Mouse (Mus musculus) liver, embryonic 12.5 days (tissue): ENCODE results near the gene Bclaf3. TPM values are rescaled to one million over a fixed set of nuclear protein-coding genes. Genes with fewer than 3 reads are reported as not detected.
"Not testable (repeated sequence)": the region's sequence is repeated elsewhere in the genome, so short reads cannot be mapped to it uniquely, and the experiment has no call there.

Experiments used
- ATAC-seq: fragments of 200-750 bp; cut with Nextera tagmentation; 2 replicates; pipeline ENCODE4 v1.8.0; 2017; ENCODE audit warnings: moderate number of reproducible peaks, mild to moderate bottlenecking, moderate library complexity
- H3K27ac ChIP-seq: fragments of 300-500 bp; sonication (generic); 2 replicates; pipeline ENCODE4 v1.5.1; 2016; ENCODE audit warnings: mild to moderate bottlenecking
- H3K27me3 ChIP-seq: fragments of 300-500 bp; sonication (generic); replicated peaks from 2 replicates; pipeline ENCODE4 v1.6.1; 2016; ENCODE audit warnings: mild to moderate bottlenecking, moderate library complexity
- H3K36me3 ChIP-seq: fragments of 300-500 bp; sonication (generic); 2 replicates; pipeline ENCODE4 v1.6.1; 2016; ENCODE audit warnings: mild to moderate bottlenecking, moderate library complexity
- H3K4me1 ChIP-seq: fragments of 300-500 bp; sonication (generic); 2 replicates; pipeline ENCODE4 v1.6.1; 2016
- H3K4me2 ChIP-seq: fragments of 300-500 bp; sonication (generic); 2 replicates; pipeline ENCODE4 v1.6.1; 2016; ENCODE audit warnings: mild to moderate bottlenecking, moderate library complexity
- H3K4me3 ChIP-seq: fragments of 300-500 bp; sonication (generic); 2 replicates; pipeline ENCODE4 v1.5.1; 2016; ENCODE audit warnings: mild to moderate bottlenecking, moderate library complexity
- H3K9ac ChIP-seq: fragments of 300-500 bp; sonication (generic); 2 replicates; pipeline ENCODE4 v1.6.1; 2016; ENCODE audit warnings: mild to moderate bottlenecking, moderate library complexity
- H3K9me3 ChIP-seq: fragments of 300-500 bp; sonication (generic); replicated peaks from 2 replicates; pipeline ENCODE4 v1.6.1; 2016; ENCODE audit warnings: mild to moderate bottlenecking, moderate library complexity
- WGBS: fragments of 180-500 bp; shearing (Covaris S2); methylation state at CpG from one replicate; pipeline ENCODE4 v1.1.7; 2016; ENCODE audit not compliant: insufficient replicate concordance; 5-methylcytosine and 5-hydroxymethylcytosine counted together
- polyA plus RNA-seq: library from polyadenylated mRNA; unstranded; fragments of >200 nt; fragmentation: Nextera tagmentation; extraction: Ambion mirVana; gene quantifications from 2 replicates; pipeline ENCODE4 v1.2.1, GENCODE M21; 2016

Bclaf3 gene
- polyA plus RNA-seq, result 12.4 and 13.3 TPM in 2 replicates

DNA sequence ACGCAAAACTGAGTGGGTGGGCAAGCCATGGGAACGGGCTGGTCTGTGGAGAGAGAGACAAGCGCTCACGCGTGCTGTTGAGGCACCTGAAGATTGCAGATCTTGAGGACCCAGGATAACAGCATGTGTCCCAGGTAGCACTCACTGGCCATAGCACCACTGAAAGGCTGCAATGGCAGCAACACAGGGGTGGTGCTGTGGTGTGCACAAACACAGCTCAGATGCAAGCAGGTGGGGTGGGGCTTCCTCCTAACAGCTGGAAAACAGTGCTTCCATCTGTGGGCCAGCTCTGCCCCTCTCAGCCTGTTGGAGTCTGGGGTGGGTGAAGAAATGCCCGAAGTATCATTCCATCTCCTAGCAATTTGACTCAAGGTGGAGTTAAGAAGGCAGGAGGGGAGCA lies at the start of gene Bclaf3:
Gene Bclaf3 (plus strand): TSS at position 301 of the 400 bp plus-strand sequence.
- Histone ChIP-seq H3K36me3 (no peaks in the 10 kb centered on the region), H3K27ac (no peak within 1 kb of the TSS), H3K4me3 (no peak within 1 kb of the TSS), H3K27me3 (peaks cover 4% of the 10 kb centered on the region), H3K9ac (no peak within 1 kb of the TSS), H3K9me3 (no peaks in the 10 kb centered on the region), H3K4me1 (no peaks in the 10 kb centered on the region), H3K4me2 (no peak within 1 kb of the TSS)
- 66% methylated on average over 6 of the region's 6 CpGs for WGBS
- no peak for ATAC-seq

DNA sequence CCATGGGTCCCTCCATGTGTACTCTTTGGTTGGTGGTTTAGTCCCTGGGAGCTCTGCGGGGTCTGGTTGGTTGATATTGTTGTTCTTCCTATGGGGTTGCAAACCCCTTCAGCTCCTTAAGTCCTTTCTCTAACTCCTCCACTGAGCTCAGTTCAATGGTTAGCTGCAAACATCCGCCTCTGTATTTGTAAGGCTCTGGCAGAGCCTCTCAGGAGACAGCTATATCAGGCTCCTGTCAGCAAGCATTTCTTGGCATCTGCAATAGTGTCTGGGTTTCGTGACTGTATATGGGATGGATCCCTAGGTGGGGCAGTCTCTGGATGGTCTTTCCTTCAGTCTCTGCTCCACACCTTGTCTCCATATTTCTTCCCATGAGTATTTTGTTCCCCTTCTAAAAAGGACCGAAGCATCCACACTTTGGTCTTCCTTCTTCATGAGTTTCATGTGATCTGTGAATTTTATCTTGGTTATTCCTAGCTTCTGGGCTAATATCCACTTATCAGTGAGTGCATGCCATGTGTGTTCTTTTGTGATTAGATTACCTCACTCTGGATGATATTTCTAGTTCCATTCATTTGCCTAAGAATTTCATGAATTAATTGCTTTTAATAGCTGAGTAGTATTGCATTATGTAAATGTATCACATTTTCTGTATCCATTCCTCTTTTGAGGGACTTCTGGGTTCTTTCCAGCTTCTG lies 48.1 kb upstream of the Bclaf3 start:
- not testable (repeated sequence) for H3K9ac ChIP-seq, H3K9me3 ChIP-seq, H3K4me3 ChIP-seq, H3K36me3 ChIP-seq
- ATAC-seq, result peak; percentile 84
- H3K27me3 ChIP-seq, result peaks cover 11% of the 10 kb centered on the region
- H3K4me1 ChIP-seq, result peaks cover 15% of the 10 kb centered on the region
- H3K27ac ChIP-seq, result peak overlapping the region; percentile 71
- H3K4me2 ChIP-seq, result peak overlapping the region; percentile 46
- WGBS, result 47% methylated on average over 4 of the region's 4 CpGs

DNA sequence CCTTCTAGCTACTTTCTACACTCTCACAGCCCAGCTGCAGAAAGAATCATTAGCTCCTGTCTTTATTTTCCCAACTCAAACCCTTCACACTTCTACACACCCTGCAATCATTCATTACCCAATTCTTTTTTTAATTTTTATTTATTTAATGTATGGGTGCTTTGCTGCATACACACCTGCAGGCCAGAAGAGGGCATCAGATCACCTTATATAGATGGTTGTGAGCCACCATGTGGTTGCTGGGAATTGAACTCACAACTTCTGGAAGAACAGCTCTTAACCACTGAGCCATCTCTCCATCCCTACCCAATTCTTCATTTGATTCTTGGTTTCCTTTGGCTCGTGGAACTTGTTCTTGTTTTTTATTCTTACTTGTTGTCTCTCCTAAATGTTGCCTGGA lies 42.2 kb upstream of the Bclaf3 start:
- WGBS, result 46% methylated on average over 1 of the region's 1 CpGs
- no peak overlapping the region for H3K9ac ChIP-seq
- H3K36me3 ChIP-seq, result no peaks in the 10 kb centered on the region
- no peaks in the 10 kb centered on the region for H3K4me1 ChIP-seq
- H3K4me2 ChIP-seq, result no peak overlapping the region
- ATAC-seq, result no peak
- no peak overlapping the region for H3K4me3 ChIP-seq
- H3K9me3 ChIP-seq, result no peaks in the 10 kb centered on the region
- H3K27me3 ChIP-seq, result peaks cover 14% of the 10 kb centered on the region
- no peak overlapping the region for H3K27ac ChIP-seq

DNA sequence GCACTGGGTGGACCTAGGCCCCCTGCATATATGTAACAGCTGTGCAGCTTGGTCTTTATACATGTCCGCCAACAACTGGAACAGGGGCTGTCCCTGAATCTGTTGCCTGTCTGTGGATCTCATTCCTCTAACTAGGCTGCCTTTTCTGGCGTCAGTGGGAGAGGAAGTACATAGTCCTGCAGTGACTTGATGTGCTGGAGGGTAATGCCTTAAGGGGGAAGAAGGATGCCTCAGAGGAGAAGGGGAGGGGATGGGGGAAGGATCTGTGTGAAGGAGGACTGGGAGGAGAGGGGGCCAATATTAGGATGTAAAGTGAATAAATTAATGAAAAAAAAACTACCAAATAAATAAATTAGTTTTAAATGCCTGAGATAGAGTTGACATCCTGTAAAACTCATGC lies 23.3 kb upstream of the Bclaf3 start:
- 49% methylated on average over 2 of the region's 2 CpGs for WGBS
- no peaks in the 10 kb centered on the region for H3K36me3 ChIP-seq
- no peak for ATAC-seq
- no peak overlapping the region for H3K4me3 ChIP-seq
- no peaks in the 10 kb centered on the region for H3K27me3 ChIP-seq
- no peak overlapping the region for H3K9ac ChIP-seq
- H3K27ac ChIP-seq, result no peak overlapping the region
- H3K4me2 ChIP-seq, result no peak overlapping the region
- H3K4me1 ChIP-seq, result no peaks in the 10 kb centered on the region
- H3K9me3 ChIP-seq, result no peaks in the 10 kb centered on the region

DNA sequence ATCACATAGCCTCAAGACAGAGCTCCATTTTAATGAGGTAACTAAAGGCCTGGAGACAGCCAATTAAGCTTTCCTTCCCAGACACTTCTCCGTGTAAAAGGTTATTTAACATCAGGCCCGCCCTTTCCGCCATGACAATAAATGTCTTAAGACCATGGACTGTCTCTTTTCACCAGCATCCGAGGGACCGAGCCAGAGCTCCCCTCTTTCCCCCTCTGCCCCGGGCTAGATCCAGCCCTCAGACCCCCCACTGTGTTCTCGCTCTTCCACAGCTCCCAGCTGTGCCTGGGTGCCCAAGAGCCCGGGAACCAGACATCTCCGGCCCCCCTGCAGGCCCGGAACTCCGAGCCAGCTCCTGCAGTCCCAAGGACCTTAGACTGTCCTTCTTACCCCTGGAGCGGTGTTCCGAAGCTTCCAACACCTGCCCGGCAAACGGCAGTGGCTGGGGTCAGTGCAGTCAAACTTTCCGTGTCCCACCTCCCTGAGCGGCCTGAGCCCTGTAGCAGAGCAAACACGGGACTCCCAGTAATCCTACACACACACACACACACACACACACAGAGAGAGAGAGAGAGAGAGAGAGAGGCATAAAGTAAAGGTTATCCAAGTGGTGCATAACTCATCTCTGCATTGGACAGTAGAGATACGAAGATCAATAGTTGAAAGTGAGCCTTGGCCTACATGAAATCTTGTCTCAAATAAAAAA lies 18.0 kb upstream of the Bclaf3 start:
- H3K4me2 ChIP-seq, result peak overlapping the region; percentile 20; the same call in 1 of the 2 replicates
- no peak overlapping the region for H3K9ac ChIP-seq
- H3K27me3 ChIP-seq, result no peaks in the 10 kb centered on the region
- 0 out of 2 replicates have a peak overlapping the region, but pooled peaks have one; percentile 20 for H3K27ac ChIP-seq
- no peak overlapping the region; the same call in 1 of the 2 replicates for H3K4me3 ChIP-seq
- H3K9me3 ChIP-seq, result no peaks in the 10 kb centered on the region
- no peaks in the 10 kb centered on the region for H3K4me1 ChIP-seq
- no peaks in the 10 kb centered on the region for H3K36me3 ChIP-seq
- ATAC-seq, result no peak
- 51% methylated on average over 19 of the region's 19 CpGs for WGBS

DNA sequence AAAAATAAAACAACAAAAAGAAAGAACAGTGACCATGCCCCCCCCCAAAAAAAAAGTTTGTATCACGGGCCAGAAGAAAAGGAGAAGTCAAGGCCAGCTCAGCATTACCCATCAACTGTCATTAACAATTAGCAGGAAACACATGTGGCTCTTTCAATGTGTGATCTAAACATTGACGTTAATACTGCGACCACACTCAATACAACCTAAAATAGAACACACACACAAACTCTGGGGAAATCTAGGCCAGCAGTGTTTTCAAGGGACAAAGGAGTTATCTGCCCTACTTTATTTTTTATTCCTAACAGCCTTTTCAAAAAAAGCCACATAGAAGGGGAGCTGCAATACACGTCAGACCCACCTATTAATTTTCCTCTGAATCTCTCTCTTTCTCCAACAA lies 17.4 kb upstream of the Bclaf3 start:
- Histone ChIP-seq H3K4me2 (no peak overlapping the region), H3K36me3 (no peaks in the 10 kb centered on the region), H3K4me1 (no peaks in the 10 kb centered on the region), H3K4me3 (no peak overlapping the region), H3K9me3 (no peaks in the 10 kb centered on the region), H3K9ac (no peak overlapping the region), H3K27me3 (no peaks in the 10 kb centered on the region), H3K27ac (no peak overlapping the region)
- no peak for ATAC-seq
- WGBS, result 40% methylated on average over 4 of the region's 4 CpGs

DNA sequence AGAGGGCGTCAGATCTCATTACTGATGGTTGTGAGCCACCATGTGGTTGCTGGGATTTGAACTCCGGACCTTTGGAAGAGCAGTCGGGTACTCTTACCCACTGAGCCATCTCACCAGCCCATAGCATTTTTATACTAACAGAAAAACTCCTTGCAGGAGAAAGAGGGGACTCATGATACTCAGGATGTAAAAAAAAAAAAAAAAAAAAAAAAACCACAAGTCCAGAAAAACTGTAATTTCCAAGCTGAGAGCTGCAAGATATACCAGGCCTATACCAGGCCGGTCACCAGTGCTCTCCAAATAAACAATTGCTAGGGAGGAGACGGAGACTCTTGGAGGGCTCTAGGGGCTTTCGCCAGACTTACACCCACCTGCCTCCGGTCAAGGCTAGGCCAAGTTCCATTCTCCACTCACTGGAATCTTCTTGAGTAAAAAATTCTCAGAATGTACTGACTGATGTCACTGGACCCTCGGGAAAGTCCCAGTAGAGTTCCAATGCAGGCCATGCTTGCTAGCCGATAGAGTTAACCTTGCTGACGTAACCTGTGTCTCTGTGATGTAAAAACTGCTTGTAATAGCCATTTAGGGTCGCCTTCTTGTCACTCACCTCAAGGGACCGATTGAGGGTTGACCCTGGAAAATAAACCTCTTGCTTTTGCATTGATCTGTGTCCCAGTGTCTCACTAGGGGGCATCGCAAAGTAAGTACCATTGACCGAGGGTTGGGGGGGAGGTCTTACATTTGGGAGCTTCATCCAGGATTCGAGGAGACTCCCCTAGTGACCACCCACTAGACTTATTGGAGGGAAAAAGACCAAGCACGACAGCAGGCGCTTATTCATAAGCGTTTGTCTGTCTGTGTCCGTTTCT lies 16.4 kb upstream of the Bclaf3 start:
- ATAC-seq, result no peak
- H3K4me2 ChIP-seq, result peak overlapping the region; percentile 43
- WGBS, result 64% methylated on average over 19 of the region's 19 CpGs
- H3K27me3 ChIP-seq, result no peaks in the 10 kb centered on the region
- H3K27ac ChIP-seq, result no peak overlapping the region
- no peaks in the 10 kb centered on the region for H3K4me1 ChIP-seq
- no peaks in the 10 kb centered on the region for H3K9me3 ChIP-seq
- no peaks in the 10 kb centered on the region for H3K36me3 ChIP-seq
- H3K9ac ChIP-seq, result no peak overlapping the region
- peak overlapping the region; percentile 22; the same call in 1 of the 2 replicates for H3K4me3 ChIP-seq

DNA sequence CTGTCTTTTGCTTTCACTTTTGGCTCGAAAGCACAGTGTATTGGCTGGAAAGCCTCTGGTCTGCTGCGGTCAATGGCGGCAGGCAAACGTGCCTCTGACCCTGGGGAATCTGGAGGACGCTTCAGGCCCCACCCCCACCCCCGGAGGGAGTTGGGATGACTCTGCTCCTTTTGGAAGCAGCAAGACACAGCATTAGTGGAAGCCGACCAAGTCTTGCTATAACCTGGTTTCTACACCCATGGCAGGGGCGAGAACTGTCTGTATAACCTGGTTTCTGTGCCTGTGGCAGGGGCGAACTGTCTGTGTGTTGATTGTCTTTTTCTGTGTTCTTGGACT lies 15.8 kb upstream of the Bclaf3 start:
- H3K4me2 ChIP-seq, result peak overlapping the region; percentile 43
- ATAC-seq, result no peak
- H3K27ac ChIP-seq, result no peak overlapping the region
- no peaks in the 10 kb centered on the region for H3K36me3 ChIP-seq
- H3K9me3 ChIP-seq, result no peaks in the 10 kb centered on the region
- H3K4me3 ChIP-seq, result peak overlapping the region; percentile 22; the same call in 1 of the 2 replicates
- H3K4me1 ChIP-seq, result no peaks in the 10 kb centered on the region
- no peaks in the 10 kb centered on the region for H3K27me3 ChIP-seq
- 49% methylated on average over 9 of the region's 9 CpGs for WGBS
- H3K9ac ChIP-seq, result no peak overlapping the region

DNA sequence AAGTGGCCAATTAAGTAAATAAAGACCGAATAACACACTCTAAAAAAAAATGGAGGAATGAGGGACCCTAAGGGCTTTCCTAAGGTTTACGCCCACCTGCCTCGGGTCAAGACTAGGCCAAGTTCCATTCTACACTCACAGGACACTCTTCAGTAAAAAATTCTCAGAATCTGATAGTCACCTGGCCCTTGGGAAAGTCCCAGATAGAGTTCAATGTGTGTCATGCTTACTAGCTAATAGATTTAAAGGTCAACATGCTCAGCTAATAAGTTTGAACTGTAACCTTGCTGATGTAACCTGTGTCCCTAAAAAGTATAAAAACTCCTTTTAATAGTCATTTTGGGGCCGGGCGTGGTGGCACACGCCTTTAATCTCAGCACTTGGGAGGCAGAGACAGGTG lies 10.9 kb upstream of the Bclaf3 start:
- Histone ChIP-seq H3K4me2 (no peak overlapping the region), H3K4me1 (no peaks in the 10 kb centered on the region), H3K4me3 (no peak overlapping the region), H3K9ac (no peak overlapping the region), H3K36me3 (no peaks in the 10 kb centered on the region), H3K9me3 (no peaks in the 10 kb centered on the region), H3K27me3 (no peaks in the 10 kb centered on the region), H3K27ac (no peak overlapping the region)
- no peak for ATAC-seq
- WGBS, result 79% methylated on average over 6 of the region's 6 CpGs

DNA sequence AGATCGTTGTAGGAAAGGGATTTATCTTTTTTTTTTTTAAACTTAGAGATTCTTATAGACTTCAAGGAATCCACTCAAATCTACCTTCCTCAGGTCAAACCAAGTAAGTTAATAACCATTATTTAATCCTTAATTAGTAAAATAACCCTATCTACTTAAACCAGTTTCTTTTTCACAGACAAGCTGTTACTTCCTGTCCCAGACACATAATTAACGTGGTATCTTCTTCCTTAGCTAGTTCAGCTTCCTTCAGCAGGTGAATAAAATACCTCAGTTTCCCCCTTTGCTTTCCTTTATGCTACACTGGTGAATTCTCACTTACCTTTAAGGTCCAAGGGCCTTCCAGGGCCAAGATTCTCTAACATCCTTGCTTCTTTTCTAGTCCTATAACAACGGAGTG lies 4.7 kb upstream of the Bclaf3 start:
- WGBS, result 50% methylated on average over 3 of the region's 3 CpGs
- Histone ChIP-seq H3K4me2 (no peak overlapping the region), H3K27me3 (no peaks in the 10 kb centered on the region; the same call in none of the 2 replicates), H3K4me3 (no peak overlapping the region), H3K9me3 (no peaks in the 10 kb centered on the region), H3K4me1 (no peaks in the 10 kb centered on the region), H3K9ac (no peak overlapping the region), H3K36me3 (no peaks in the 10 kb centered on the region), H3K27ac (no peak overlapping the region)
- no peak for ATAC-seq

DNA sequence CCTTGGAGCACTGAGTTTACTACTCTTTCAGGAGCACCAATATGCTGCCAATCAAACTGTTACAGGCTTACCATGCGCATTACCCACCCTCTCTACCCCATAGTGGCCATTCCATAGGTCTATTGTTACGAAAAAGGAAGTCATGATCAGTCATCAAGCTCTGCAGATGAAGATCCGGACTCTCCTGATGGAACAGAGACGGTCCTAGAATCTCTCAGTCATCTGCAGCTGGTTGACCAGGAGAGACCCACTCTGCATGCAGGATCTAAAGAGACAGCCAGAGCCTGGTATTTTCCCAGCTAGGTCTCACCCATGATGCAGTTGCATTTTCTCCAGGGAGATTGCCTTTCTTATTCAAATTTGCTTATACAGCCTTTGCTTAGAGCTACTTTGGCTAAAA lies 3.8 kb upstream of the Bclaf3 start:
- H3K4me3 ChIP-seq, result no peak overlapping the region
- no peak overlapping the region for H3K27ac ChIP-seq
- peaks cover under 1% of the 10 kb centered on the region for H3K27me3 ChIP-seq
- H3K9me3 ChIP-seq, result no peaks in the 10 kb centered on the region
- H3K9ac ChIP-seq, result no peak overlapping the region
- no peaks in the 10 kb centered on the region for H3K4me1 ChIP-seq
- H3K4me2 ChIP-seq, result no peak overlapping the region
- ATAC-seq, result no peak
- H3K36me3 ChIP-seq, result no peaks in the 10 kb centered on the region
- WGBS, result 63% methylated on average over 4 of the region's 4 CpGs

DNA sequence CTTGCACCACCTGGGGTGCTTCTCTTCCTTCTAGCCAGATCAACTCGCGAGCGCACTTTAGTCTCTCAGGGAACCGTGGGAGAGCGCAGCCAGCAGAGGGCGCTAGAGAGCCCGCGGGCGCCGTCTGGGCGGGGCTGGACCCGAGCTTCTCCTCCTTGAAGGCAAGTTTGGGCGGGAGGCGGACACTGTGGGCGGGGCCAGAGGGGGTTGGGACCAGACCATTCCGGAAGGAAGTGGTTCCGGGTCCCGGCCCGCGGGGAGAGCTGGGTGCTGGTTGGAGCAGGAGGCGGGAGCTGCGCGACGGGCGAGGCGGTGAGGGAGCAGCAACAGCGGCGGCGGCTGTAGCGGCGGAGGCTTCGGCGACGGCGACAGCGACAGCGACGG lies 5.9 kb downstream of the Bclaf3 start:
- peak; percentile 98 for ATAC-seq
- peaks cover 12% of the 10 kb centered on the region; the same call in 1 of the 2 replicates for H3K27me3 ChIP-seq
- H3K4me1 ChIP-seq, result peaks cover 11% of the 10 kb centered on the region
- H3K36me3 ChIP-seq, result no peaks in the 10 kb centered on the region
- no peaks in the 10 kb centered on the region for H3K9me3 ChIP-seq
- WGBS, result 10% methylated on average over 35 of the region's 38 CpGs
- H3K9ac ChIP-seq, result peak overlapping the region; percentile 83
- peak overlapping the region; percentile 79 for H3K4me2 ChIP-seq
- H3K27ac ChIP-seq, result peak overlapping the region; percentile 85
- H3K4me3 ChIP-seq, result peak overlapping the region; percentile 75
